Mouse (Mus musculus): ENCODE measurements around the gene Auh.

Gene Auh

GRCm38 (mm10) chr13:52921065-52921825 lies 8.2 kb downstream of the Auh start:
- peak; percentile 12 for DNase-seq

- DNase-seq, result no peak
Observed at GRCm38 (mm10) chr13:52919790-52920352, 9.6 kb downstream of the Auh start.

DNA sequence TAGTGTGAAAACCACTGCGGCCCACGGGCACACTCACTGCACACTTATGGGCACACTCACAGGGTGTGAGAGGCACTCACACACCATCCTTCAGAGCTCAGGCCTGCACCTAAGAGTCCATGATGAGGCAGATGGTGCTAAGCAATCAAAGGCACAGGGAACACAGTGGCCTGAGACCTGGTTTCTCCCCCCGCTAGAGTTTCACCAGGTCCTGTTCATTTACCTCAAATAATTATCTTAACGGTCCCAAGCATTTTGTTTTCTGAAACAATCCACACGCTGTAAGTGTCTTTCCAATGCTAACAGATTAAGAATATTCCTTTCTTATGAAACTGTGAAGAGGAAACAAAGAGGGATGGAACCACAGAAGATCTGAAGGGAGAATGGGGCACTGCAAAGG lies 11.1 kb downstream of the Auh start:
- no peak for DNase-seq

- DNase-seq, result peak; percentile 46
Observed at GRCm38 (mm10) chr13:52914591-52915110, 14.8 kb downstream of the Auh start.

DNA sequence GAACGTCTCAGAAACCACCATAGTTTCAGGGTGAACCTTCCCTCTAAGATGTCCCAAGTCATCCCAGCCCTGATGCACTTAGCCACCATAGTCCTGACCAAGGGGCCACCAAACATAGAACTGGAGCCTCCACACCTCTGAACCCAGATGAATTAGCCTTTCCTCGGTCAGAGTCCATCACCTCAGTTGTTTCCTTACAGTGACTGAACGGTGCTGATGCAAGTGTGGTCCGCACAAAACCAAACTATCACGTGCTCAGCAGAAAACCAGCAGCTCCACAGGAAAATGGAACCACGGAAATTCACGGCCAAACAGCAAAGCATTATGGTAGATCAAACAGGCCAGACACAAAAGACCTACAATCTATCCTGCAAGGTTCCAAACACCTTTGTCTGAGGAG lies 15.6 kb downstream of the Auh start:
- DNase-seq, result no peak

GRCm38 (mm10) chr13:52912495-52912894 lies 17.0 kb downstream of the Auh start:
- DNase-seq, result no peak

GRCm38 (mm10) chr13:52911259-52911658 lies 18.2 kb downstream of the Auh start:
- no peak for DNase-seq

- no peak for DNase-seq
Observed at GRCm38 (mm10) chr13:52906296-52906695, 23.2 kb downstream of the Auh start.

- no peak for DNase-seq
Observed at GRCm38 (mm10) chr13:52904175-52904574, 25.3 kb downstream of the Auh start.

DNA sequence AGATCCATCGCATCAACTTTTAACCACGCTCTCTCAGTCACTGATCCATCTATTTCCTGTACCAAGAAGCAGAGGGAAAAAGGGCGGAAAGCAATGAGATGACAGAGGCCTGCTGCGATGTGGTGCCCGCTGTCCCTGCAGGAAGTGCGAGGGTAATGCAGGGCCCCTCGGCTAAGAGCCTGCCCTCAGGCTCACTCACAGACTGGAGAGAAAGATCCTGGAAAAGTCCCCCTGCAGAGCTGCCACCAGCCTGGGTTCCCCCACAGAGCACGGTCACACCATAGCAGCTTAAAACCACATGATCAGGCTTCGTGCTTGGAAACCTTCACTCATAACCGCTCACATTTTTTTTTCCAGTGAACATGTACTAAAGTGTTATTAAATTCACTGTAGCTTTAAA lies 25.7 kb downstream of the Auh start:
- no peak for DNase-seq

DNA sequence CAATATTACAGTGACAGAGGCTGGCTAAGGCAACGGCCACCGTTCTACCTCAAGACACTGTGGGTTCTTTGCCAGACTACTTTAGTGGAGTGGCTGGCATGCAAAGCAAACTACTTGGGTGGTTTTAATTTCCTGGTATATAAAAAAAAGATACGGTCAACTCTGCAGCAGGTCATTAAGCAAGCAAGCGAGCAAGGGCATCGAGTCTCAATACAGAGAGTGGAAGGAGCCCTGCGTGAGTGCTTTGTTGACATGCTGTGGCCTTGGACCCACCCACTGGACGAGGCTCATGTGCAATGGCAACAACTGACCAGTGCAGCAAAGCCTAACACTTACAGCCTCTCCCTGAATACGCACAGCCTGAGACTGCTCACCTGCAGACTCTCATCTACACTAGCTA lies 27.0 kb downstream of the Auh start:
- peak; percentile 74 for DNase-seq

DNA sequence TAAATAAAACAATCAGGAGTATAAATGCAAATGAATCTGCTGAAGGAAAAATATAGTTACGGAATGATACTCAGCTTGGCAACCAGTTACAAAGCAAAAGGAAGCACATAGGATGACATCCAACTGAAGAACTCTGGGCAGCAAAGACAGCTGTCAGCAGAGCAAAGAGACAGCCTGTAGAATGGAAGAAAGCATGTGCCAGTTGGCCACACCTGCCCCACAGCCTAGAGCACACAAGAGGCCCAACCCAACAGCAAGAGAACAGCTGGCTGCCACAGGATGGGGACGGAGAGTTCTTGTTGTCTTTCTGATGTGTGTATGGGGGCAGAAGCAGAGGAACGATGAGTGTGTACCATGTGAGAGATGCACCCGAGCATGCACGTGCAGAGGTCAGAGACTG lies 29.8 kb downstream of the Auh start:
- DNase-seq, result no peak

DNA sequence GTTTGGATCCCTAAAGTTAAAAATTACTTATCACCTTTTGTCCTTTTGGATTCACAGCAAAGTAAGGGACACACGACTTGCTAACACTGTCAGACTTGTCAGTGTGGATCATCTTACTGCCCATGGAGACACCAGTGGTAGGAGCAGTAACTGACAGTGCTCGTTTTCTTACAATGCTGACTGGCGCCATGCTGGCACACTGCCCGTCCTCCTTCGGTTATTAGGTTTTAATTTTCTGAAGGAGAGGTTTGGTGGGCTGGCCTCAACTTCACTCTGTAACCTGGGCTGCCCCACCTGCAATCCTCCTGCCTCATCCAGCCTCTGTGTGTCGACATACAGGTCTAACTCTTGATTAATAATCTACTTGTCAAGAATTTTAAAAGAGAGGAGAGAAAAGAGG lies 31.7 kb downstream of the Auh start:
- no peak for DNase-seq

DNA sequence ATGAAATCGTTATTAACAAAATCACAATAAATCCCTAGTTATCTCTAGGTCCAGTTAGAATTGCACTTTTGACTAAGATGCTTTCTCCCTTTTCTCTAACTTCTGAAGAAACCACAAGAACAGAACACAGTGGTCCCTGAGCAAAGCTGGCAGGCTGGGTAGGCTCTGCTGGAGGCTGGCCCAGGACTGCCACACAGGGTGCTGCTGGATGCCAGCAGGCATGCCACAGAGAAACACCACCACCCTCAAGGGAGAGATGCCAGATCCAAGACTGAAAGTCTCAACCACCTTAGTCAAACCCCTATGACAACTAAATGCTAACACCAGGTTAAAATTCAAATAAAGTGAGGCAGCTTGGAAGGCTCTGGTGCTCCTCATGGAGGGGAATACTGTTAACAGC lies 36.7 kb downstream of the Auh start:
- DNase-seq, result no peak

- DNase-seq, result peak; percentile 89
Observed at GRCm38 (mm10) chr13:52892065-52892503, 37.4 kb downstream of the Auh start.

GRCm38 (mm10) chr13:52890313-52890712 lies 39.2 kb downstream of the Auh start:
- DNase-seq, result no peak

- DNase-seq, result no peak
Observed at GRCm38 (mm10) chr13:52886779-52887178, 42.7 kb downstream of the Auh start.

DNA sequence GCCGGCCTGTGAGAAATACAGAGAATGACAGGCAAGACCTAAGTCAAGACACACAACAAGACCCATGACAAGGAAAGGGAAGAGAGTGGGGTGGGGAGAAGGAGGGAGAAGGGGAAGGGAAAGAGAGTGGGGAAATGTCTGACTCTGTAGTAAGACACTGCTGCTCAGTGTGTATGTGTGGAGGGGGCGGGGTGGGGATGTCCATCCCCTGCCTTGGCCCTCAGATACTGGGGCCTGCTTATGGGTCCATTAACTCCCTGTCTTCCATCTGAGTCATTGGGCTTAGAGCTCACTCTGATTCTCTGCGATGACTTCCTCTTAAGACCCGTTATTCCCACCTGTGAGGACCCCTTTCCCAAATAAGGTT lies 45.5 kb downstream of the Auh start:
- DNase-seq, result no peak

DNA sequence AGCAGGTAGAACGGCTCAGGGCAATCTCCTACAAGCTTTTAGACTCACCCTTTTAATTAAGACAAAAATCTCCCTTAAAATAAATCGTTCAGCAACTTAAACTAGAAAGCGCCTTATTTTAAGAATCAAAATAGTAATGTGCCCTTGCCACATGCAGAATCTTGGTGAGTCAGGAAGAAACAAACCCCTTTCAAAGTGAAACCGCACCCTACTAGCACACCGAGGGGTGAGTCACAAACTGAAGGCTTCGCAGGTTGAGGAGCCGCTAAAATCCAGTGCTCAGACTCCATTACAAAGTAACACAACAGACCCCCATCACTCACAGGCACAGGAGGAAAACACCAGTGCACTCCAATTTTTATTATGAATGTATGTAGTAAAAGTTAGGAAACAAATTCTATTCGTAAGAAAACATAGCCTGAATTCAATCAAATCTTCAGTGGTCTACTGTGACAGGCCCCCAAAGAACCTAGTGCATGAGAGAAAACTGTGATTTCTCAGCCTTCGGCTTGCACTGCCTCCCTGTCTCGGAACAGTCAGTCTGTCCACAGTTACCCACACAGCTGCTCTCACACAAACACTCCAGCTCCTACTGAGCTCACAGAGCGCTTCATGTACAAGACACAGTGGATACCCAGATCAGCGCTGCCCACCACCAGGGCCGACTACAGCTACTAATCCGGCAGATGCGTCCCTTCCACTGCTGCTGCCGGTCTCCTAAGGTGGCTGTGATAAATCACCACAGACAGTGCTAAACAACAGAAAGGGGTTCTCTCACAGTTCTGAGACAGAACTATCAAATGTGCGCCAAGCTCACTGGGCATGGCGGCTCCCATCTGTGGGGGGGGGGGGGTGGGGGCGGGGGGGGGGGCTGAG lies 46.2 kb downstream of the Auh start:
- DNase-seq, result no peak

DNA sequence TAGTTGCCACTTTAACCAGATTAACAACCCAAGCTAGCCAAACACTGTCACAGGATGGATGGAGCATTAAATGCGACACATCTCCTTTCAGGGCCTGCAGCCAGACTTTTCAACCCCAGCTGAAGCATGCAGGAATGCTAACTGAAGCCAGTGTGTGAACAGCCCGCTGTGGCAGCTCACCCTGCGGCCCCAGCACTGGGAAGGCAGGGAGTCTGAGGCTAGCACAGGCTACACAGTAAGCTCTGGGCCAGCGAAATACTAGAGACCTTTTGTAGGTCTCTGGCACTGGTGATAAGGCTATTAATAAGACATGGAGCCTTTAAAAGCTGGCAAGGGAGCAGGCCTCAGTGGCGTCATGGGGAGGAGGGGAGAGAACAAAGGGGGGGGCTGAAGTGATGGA lies 49.1 kb downstream of the Auh start:
- DNase-seq, result no peak

DNA sequence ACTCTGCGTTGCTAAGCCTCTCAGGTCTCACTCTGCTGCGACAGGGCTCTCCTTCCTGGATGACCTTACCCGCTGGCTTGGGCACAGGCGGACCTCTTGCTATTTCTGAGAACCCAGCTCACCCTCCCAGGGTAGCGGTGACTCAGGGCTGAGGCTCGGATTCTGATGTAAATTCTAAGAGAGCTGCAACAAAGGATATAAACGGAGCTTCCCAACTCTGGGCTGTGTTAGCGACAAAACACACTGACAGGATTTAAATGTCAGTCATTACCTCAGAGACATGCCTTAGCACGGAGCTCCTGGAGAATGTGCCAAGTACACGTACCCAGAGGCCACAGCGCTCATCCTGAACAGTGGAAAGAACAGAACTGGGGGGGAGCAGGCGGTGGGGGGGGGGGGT lies 49.6 kb downstream of the Auh start:
- no peak for DNase-seq

DNA sequence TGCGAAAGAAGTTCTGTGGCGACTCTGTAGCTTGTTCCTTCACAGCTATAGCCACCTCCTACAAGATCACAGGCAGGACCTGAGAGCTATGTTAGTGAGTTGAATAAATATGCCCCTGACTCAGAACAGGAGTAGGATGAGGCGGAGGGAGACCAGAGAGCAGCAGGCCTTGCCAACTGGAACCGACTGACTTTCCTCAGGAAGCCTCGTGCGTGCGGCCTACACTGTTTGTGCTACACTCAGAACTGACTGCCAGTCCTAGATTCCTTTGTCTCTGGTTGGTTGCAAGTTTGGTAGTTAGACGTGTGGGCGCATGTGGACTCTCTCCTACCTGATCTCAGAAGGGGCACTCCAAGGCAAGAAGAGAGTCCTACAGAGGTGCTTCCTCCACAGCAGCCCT lies 50.2 kb downstream of the Auh start:
- no peak for DNase-seq

DNA sequence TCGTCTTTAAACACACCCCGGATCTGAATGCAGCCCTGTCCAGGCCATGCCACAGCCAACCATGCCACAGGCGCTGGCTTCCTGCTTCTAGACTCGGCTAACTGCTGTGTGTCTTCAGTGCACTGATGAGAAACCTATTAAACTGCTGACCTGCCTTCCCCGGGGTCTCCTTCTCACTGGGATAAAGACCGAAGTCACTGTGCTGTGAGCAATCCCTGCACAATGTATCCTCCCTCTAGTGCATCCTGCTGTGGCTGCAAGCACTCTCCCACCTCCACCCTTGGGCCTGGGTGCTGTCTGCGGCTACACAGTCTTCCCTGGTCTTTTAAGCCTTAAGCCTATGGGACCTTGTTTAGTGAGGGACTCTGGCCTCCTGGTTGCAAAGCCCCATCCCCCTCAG lies 50.7 kb downstream of the Auh start:
- DNase-seq, result no peak
